Mouse (Mus musculus) G1E (cell line): Measurements from ENCODE around the gene Igsf21.

Experiments used
- CTCF ChIP-seq: IDR thresholded peaks from 2 replicates; pipeline ENCODE4 v1.5.1; 2012; ENCODE audit warnings: low read depth, low read length, inconsistent platforms, mixed read lengths
- GATA1 ChIP-seq: IDR thresholded peaks from 2 replicates; pipeline ENCODE4 v1.6.1; 2012; ENCODE audit warnings: borderline replicate concordance, low read length, inconsistent platforms, mixed read lengths
- TAL1 ChIP-seq: conservative IDR thresholded peaks from 2 replicates; pipeline ENCODE4 v1.6.1; 2012; ENCODE audit warnings: low read depth, low read length, inconsistent platforms, mixed read lengths

DNA sequence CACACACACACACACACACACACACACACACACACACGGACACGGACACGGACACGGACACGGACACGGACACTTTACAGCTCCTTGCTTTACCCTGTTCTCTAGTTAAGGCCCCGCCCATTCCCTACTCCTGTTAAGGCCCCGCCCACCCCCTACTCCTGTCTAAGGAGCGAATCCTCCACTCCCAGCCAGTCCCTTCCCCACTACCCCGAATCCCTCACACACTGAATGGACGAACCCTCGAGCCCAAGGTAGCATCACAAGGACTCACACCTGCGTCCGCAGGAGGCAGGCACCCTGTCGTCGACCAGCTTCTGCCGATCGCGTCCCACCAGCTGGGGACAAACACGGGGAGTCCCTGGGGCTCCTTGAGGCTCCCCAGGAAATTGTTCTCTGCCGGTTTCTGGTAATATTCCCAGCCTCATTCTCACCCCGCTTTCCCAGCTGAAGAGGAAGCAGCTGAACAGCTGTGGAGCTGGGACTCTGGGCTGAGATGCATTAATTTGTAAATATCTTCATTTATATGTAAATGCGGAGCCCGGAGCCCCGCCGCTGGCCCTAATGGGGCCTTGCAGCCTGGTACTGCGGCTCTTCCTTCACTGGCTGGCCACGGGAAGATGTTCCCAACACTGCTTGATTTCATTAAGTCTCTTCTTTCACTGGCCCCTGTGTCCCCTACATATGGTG lies 143.1 kb downstream of the Igsf21 start:
- TF ChIP-seq CTCF (no peak), TAL1 (no peak), GATA1 (no peak)
